Mouse (Mus musculus) lung, postnatal 36 days (tissue): ENCODE results near the gene Ucp3.
A peak's percentile ranks its signal among the peaks of the same experiment; 100 is the strongest.

Source experiments
- DNase-seq: peaks from one replicate; pipeline ENCODE4 v3.0.0; 2022; ENCODE audit warnings: mixed read lengths

The Ucp3 gene

DNA sequence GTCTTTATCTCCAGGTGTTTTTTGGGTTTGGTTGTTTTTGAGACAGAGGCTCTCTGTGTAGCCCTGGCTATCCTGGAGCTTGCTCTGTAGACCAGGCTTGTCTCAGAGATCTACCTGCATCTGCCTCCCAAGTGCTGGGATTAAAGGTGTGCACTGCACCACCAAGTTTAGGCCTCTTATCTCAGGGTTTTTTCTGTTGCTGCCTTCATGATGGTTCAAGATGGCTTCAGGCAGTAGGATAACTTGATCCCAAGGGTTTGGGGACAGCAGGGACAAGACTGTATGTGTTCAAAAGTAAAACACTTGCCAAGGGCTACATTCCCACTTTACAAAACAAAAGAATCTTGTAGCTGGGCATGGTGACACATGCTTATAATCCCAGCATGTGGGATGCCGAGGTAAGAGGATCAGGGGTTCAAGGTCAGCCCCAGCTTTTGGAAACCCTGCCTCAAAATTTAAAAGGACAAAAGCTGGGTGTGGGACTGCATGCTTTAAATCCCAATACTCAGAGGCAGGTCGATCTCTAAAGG is 29.1 kb downstream of the Ucp3 start:
- DNase-seq, result peak; percentile 41

DNA sequence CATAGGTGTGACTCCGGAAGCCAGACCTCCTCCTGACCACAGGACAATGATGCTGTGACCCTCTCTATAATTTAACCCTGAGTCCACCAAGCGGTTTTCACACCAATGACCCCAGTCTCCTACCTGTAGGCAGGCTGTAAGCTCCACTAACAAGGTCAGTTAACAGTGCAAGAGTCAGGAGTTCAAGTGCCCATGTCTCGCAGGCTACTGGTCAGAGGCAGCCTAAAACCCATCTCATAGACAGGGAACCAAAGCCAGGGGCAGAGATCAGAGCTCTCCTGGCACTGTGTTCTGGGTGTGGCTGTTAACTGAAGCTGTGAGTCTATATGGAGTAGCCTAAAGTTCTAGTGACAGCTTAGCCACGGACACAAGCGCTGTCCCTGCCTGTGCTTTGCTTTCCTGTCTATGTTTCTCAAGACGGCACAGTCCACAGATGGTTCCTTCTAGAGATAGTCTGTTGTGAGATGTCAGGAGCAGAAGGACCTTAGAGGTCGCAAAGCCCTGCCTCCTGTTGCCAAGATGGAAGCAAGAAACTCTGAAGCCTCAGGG is 29.7 kb downstream of the Ucp3 start:
- DNase-seq, result peak; percentile 69

DNA sequence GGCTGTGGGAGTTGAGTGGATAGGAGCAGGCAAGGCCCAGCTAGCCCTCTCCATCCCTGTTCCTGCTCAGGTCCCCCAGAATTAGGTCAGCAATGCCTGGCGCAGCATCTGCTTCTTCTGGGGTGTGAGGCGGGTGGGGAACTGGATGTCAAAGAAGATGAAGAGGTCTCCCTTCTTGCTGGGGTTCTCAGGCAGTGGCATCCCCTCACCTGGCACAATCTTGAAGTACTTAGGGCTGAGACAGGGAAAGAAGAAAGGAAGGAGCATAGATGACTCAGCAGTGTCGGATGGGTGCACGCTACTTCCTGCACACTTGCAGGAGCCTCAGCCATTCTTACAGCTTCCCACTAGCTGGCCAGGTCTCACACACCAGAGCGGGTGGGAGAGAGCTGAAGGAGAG is 30.3 kb downstream of the Ucp3 start:
- DNase-seq, result peak; percentile 30

DNA sequence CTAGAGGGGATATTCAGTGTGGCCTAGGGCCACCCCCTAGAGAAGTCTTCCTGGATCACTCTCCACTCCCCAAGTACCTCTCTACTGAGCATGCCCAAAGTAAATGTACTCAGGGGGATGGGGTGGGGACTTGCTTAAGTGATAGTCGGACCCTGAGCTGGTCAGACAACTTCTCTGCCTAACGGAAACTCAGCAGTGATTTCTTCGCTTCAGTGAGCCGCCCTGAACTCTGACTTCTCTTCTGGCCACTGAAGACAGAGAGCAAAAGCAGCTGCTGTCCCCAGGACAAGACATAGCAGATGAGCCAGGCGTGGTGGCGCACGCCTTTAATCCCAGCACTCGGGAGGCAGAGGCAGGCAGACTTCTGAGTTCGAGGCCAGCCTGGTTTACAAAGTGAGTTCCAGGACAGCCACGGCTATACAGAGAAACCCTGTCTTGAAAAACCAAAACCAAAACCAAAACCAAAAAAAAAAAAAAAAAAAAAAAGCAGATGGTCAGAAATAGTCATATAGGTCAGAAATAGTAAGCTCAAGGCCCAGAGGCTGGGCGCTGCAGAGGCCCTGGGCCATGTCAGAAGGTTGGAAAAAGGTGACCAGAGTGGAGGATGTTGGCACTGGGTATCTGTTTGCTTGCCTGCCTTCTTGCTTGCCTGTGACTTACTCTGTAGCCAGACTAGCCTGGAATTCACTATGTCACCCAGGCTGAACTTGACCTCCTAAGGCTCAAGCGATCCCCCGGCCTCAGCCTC is 32.1 kb downstream of the Ucp3 start:
- DNase-seq, result no peak

DNA sequence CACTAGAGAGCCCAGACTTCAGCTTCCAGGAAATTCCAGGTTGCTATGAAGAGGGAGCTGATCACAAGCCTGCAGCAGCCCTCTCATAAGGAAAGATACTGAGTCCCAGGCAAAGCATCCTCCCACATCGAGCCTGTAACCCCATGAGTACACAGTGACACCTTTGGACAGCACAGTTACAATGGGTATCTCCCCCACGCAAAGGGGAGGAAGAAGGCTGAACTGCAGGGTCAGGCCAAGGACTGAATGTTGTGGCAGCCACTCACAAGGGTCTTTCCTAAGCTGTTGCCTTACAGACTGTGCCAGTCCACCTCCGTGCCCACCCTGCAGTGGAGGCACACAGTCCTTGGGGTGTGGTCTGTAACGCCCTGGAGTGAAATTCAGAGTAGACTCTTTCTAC is 33.7 kb downstream of the Ucp3 start:
- DNase-seq, result no peak

DNA sequence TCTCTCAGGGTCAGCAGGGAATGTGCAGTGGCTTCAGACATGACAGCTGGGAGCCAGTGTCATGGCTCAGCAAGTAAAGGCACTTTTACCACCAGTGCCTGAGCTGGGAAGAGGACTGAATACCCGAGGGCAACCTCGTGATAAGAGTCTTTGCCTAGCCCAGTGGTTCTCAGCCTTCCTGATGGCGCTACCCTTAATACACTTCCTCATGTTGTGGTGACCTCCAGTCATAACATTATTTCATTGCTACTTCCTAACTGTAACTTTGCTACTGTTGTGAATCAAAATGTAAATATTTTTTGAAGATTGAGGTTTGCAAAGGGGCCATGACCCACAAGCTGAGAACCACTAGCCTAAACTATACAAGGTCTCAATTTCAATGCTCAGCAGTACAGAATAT is 35.9 kb downstream of the Ucp3 start:
- peak; percentile 28 for DNase-seq

DNA sequence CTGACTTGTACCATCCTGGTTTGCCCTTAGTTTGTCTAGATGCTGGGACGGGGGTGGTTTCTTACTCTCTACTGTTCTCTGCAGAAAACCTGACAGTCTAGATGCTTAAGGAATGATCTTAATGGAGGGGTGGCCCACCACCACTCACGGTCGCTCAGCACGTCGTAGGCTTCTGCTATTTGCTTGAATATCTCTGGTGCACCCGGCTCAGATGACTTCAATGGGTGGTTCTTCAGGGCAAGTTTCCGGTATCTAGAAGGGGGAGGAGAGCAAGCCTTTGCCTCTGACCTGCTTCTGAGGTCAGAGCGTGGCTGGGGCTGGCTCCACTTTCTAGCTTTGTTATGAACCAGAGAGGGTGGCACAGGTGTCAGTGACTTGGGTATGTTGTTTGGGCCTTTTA is 38.8 kb downstream of the Ucp3 start:
- no peak for DNase-seq

DNA sequence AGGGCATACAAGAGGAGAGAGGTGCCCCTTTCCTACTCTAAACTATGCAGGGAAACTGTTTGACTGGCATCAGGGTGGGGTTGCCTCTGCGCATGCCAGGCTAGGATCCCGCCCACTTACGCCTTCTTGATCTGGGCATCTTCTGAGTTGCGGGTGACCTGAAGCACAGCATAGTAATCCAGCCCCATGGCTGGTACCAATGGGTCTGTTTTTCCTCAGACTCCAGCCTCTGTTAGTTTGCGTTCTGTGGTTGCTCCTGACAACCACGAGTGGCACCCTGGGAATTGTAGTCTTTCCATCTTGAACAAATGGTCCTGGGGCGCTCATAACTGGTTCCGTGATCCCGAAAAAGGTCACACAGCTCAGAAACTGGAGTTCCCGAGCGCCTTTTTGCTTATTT is 41.8 kb downstream of the Ucp3 start, which contains the start of gene Dnajb13:
Gene Dnajb13 (minus strand): TSS at position 388 of the 400 bp plus-strand sequence.
- no peak for DNase-seq

DNA sequence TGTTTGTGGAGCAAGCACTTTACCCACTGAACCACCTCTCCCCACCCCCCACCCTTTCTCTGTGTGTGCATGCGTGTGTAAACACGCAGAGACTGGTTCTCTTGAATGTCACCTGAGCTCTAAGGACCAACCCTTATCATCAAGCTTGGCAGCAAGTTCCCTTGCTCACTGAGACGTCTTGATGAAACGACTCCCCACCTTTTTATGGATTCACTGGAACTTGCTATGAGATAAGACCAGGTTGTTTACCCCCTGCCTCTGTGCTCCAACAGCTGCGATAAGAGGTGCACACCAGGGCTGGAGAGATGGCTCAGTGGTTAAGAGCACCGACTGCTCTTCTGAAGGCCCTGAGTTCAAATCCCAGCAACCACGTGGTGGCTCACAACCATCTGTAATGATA is 47.4 kb downstream of the Ucp3 start:
- no peak for DNase-seq

DNA sequence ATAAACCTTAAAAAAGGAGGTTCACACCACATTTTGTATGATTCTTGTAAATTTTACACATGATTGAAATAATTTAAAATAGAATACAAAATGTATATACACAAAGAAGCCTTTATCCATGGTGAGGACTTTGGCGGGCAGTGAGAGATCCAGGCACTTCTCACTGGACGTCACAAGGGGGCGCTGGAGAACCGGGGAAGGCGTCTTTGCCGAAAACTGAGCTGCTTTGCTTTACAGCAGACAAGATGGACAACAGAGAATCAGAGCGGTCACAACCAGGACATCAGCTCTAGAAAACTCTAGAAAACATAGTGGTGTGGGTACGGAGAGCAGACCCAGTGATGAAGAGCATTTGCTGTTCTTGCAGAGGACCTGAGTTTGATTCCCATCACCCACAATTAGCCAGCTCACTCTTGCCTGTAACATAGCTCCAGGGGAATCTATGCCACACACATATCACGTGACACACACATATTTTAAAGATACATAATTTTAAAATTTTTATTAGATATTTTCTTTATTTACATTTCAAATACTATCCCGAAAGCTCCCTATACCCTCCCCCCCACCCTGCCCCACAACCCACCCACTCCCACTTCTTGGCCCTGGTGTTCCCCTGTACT is 48.0 kb downstream of the Ucp3 start:
- peak; percentile 84 for DNase-seq

DNA sequence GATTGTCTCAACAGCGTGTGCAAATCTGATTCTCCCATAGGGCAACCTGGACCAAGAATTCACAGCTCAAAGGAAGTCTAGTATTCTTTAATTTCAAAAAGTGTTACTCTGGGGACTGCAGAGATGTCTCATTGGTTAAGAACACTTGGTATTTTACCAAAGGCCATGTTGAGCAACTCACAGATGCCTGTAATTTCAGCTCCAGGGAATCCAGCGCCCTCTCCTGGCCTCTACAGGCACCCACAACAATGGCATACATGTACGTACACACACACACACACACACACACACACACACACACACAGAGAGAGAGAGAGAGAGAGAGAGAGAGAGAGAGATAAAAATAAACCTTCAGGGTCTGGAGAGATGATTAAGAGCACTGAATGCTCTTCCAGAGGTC is 49.4 kb downstream of the Ucp3 start:
- DNase-seq, result no peak

DNA sequence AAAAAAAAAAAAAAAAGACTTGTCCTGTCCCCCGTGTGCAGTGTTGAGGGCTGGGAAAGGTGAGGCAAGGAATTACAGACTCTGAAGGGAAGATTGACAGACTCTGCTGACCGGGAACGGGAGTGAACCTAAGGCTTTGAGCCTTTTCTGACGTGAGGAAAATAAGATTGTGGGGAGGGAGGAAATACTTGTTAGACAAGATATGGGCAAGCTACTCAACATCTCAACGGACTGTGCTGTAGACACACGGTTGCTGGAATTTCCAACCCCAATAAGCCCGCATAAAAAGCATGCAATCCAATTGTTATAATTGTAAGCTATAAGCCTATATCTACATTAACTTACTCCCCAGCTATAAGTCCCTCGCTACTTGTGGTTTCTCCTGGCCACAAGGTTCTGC is 51.9 kb downstream of the Ucp3 start:
- no peak for DNase-seq

DNA sequence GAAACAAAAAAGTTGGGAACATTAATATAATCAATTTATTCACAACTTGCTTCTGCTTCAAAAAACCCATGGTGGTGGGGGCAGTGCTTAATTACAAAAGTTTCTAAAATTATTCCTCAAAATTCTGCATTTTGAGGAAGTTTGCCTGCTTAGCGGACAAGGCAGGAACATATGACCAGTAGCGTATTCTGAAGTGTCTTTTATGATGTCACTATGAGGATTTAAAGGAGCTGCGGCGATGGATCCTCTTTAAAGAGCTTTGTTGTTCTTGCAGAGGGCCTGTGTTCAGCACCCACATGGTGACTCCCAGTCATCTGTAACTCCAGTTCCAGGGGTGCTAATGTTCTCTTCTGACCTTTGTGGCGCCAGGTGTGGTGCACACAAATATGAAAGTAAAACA is 58.0 kb downstream of the Ucp3 start:
- peak; percentile 23 for DNase-seq

DNA sequence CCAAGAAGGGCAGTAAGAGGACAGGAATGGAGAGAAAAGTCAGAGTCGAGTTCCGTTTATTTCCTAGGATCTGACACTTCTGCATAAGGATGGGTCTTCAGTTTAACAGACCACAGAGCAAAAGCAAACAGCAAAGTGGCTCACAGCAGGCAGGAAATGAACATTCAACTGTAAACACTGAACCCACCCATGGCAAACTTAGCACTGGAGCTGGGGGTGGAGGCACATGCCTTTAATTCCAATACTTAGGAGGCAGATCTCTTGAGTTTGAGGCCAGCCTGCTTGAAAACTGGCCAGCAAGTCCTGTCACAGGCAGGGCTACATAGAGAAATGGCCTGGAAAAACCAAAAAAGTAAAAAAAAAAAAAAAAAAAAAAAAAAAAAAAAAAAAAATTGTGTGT is 60.7 kb downstream of the Ucp3 start:
- DNase-seq, result peak; percentile 43

DNA sequence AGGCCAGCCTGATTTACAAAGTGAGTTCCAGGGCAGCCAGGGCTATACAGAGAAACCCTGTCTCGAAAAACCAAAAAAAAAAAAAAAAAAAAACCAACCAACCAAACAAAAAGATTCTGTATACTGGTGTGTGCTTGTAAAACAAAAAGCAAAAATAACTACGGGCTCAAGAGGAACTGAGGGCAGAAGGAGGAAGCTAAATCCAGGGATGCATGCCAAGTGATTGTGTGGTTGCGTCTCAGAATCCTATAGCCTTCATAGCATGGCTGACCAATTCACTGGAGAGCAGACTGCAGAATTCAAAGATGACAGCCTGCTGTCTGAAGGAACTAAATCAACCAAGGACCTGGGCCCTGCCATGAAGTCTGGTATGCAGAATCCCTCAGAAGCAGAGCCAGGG is 61.4 kb downstream of the Ucp3 start:
- DNase-seq, result no peak

DNA sequence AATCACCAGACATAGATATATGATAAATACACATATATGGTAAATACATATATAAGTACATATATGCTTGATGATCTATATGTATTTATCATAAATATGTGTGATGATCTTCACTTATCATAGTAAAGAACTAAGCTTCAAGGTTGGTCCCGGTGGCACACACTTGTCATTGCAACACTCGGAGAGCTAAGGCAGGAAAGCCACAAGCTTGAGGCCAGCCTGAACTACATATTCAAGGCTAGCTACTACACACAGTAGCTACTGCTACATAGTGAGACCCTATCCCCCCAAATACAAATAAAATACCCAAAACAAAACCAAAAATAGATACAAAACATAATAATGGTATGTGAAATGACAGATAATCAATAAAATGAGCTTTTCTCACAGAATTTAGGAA is 63.0 kb downstream of the Ucp3 start:
- no peak for DNase-seq
